Mouse (Mus musculus) stomach, postnatal 0 days (tissue): ENCODE data around the gene Cse1l. TPM values are rescaled to one million over a fixed set of nuclear protein-coding genes. Genes with fewer than 3 reads are reported as not detected.
A peak's percentile ranks its signal among the peaks of the same experiment; 100 is the strongest.

Source experiments
- ATAC-seq: fragments of 200-750 bp; cut with Nextera tagmentation; 2 replicates; pipeline ENCODE4 v1.8.0; 2017; ENCODE audit not compliant: low FRiP score, low TSS enrichment
- DNase-seq: peaks from one replicate; pipeline ENCODE4 v3.0.0-alpha.2; 2016; ENCODE audit warnings: low spot score
- H3K27ac ChIP-seq: fragments of 300-500 bp; sonication (generic); replicated peaks from 2 replicates; pipeline ENCODE4 v1.5.1; 2014; ENCODE audit warnings: mild to moderate bottlenecking, control low read depth
- H3K27me3 ChIP-seq: fragments of 300-500 bp; sonication (generic); 2 replicates; pipeline ENCODE4 v1.6.1; 2014; ENCODE audit warnings: low read length; ENCODE audit not compliant: control insufficient read depth, insufficient read depth
- H3K36me3 ChIP-seq: fragments of 300-500 bp; sonication (generic); 2 replicates; pipeline ENCODE4 v1.6.1; 2014; ENCODE audit warnings: low read length, mixed read lengths; ENCODE audit not compliant: control insufficient read depth, insufficient read depth
- H3K4me1 ChIP-seq: fragments of 300-500 bp; sonication (generic); replicated peaks from 2 replicates; pipeline ENCODE4 v1.6.1; 2014; ENCODE audit warnings: antibody characterized with exemption; ENCODE audit not compliant: control insufficient read depth, insufficient read depth
- H3K4me2 ChIP-seq: fragments of 300-500 bp; sonication (generic); replicated peaks from 2 replicates; pipeline ENCODE4 v1.6.1; 2014; ENCODE audit warnings: low read depth, mild to moderate bottlenecking, control low read depth, moderate library complexity
- H3K4me3 ChIP-seq: fragments of 300-500 bp; sonication (generic); 2 replicates; pipeline ENCODE4 v1.5.1; 2014; ENCODE audit warnings: low read depth, low read length, control low read depth
- H3K9ac ChIP-seq: fragments of 300-500 bp; sonication (generic); 2 replicates; pipeline ENCODE4 v1.6.1; 2014; ENCODE audit warnings: mild to moderate bottlenecking, low read length, control low read depth, mixed read lengths
- H3K9me3 ChIP-seq: fragments of 300-500 bp; sonication (generic); 2 replicates; pipeline ENCODE4 v1.6.1; 2016; ENCODE audit warnings: low read length; ENCODE audit not compliant: control insufficient read depth
- CTCF ChIP-seq: IDR thresholded peaks from 2 replicates; pipeline ENCODE4 v1.5.1; 2016; ENCODE audit warnings: antibody characterized with exemption, low read depth, mild to moderate bottlenecking, moderate library complexity
- EP300 ChIP-seq: optimal IDR thresholded peaks from 2 replicates; pipeline ENCODE3; 2016; ENCODE audit warnings: antibody characterized with exemption
- WGBS: fragments of 180-500 bp; shearing (Covaris S2); extraction: QIAGEN DNeasy Blood & Tissue Kit; methylation state at CpG from one replicate; pipeline ENCODE4 v1.1.7; 2014; 5-methylcytosine and 5-hydroxymethylcytosine counted together
- polyA plus RNA-seq: library from polyadenylated mRNA; unstranded; fragments of >200 nt; fragmentation: Nextera tagmentation; extraction: Ambion mirVana; gene quantifications from 2 replicates; pipeline ENCODE4 v1.2.1, GENCODE M21; 2015

Gene Cse1l
- polyA plus RNA-seq, 1 experiment from 2014 or later: 29.3 TPM

GRCm38 (mm10) chr2:166935582-166935981 is 29.7 kb downstream of the Cse1l start:
- DNase-seq: no peak
- Histone ChIP-seq H3K9ac (no peak overlapping the region), H3K9me3 (no peaks in the 10 kb centered on the region), H3K27ac (no peak overlapping the region), H3K4me3 (no peak overlapping the region), H3K4me1 (no peaks in the 10 kb centered on the region), H3K36me3 (peaks cover 21% of the 10 kb centered on the region), H3K4me2 (no peak overlapping the region), H3K27me3 (no peaks in the 10 kb centered on the region)
- TF ChIP-seq CTCF: no peak
- no peak for TF ChIP-seq EP300
- 87% methylated on average over 7 of the region's 7 CpGs for WGBS
- no peak for ATAC-seq

- H3K9me3 ChIP-seq: no peaks in the 10 kb centered on the region
- ATAC-seq: no peak
- DNase-seq: no peak
- no peak overlapping the region for H3K9ac ChIP-seq
- H3K27ac ChIP-seq: no peak overlapping the region
- H3K4me3 ChIP-seq: no peak overlapping the region
- no peaks in the 10 kb centered on the region for H3K27me3 ChIP-seq
- H3K4me1 ChIP-seq: no peaks in the 10 kb centered on the region
- no peak overlapping the region for H3K4me2 ChIP-seq
- peaks cover 21% of the 10 kb centered on the region for H3K36me3 ChIP-seq
- TF ChIP-seq EP300 (no peak), CTCF (no peak)
- 75% methylated on average over 2 of the region's 2 CpGs for WGBS
Measured at GRCm38 (mm10) chr2:166936166-166936565, 30.3 kb downstream of the Cse1l start.

- no peak for ATAC-seq
- 70% methylated on average over 2 of the region's 2 CpGs for WGBS
- Histone ChIP-seq H3K4me3 (no peak overlapping the region), H3K27me3 (no peaks in the 10 kb centered on the region), H3K9me3 (no peaks in the 10 kb centered on the region), H3K27ac (no peak overlapping the region), H3K9ac (no peak overlapping the region), H3K4me2 (no peak overlapping the region), H3K4me1 (no peaks in the 10 kb centered on the region), H3K36me3 (peaks cover 29% of the 10 kb centered on the region)
- no peak for TF ChIP-seq CTCF
- TF ChIP-seq EP300: no peak
- DNase-seq: no peak
Measured at GRCm38 (mm10) chr2:166943146-166943545, 37.3 kb downstream of the Cse1l start.

GRCm38 (mm10) chr2:166944346-166944745 is 38.5 kb downstream of the Cse1l start:
- no peak overlapping the region for H3K4me2 ChIP-seq
- no peak for DNase-seq
- no peak for ATAC-seq
- H3K9me3 ChIP-seq: no peaks in the 10 kb centered on the region
- no peak for TF ChIP-seq EP300
- TF ChIP-seq CTCF: no peak
- H3K27ac ChIP-seq: no peak overlapping the region
- H3K27me3 ChIP-seq: no peaks in the 10 kb centered on the region
- 63% methylated on average over 1 of the region's 1 CpGs for WGBS
- no peaks in the 10 kb centered on the region for H3K4me1 ChIP-seq
- H3K9ac ChIP-seq: no peak overlapping the region
- H3K4me3 ChIP-seq: no peak overlapping the region
- peaks cover 35% of the 10 kb centered on the region for H3K36me3 ChIP-seq

GRCm38 (mm10) chr2:166945456-166945855 is 39.6 kb downstream of the Cse1l start:
- WGBS: 39% methylated on average over 4 of the region's 4 CpGs
- ATAC-seq: peak; percentile 40
- DNase-seq: no peak

GRCm38 (mm10) chr2:166948246-166948645 is 42.4 kb downstream of the Cse1l start:
- H3K36me3 ChIP-seq: peaks cover 45% of the 10 kb centered on the region
- no peak overlapping the region for H3K27ac ChIP-seq
- no peaks in the 10 kb centered on the region for H3K9me3 ChIP-seq
- H3K4me1 ChIP-seq: no peaks in the 10 kb centered on the region
- no peak for ATAC-seq
- no peak for TF ChIP-seq EP300
- TF ChIP-seq CTCF: no peak
- H3K27me3 ChIP-seq: no peaks in the 10 kb centered on the region
- no peak overlapping the region for H3K4me3 ChIP-seq
- WGBS: 60% methylated on average over 1 of the region's 1 CpGs
- no peak for DNase-seq
- no peak overlapping the region for H3K4me2 ChIP-seq
- no peak overlapping the region for H3K9ac ChIP-seq

More at GRCm38 (mm10) chr2:166945456-166945855, 39.6 kb downstream of the Cse1l start:
- Histone ChIP-seq H3K9ac (no peak overlapping the region), H3K27me3 (no peaks in the 10 kb centered on the region), H3K4me2 (no peak overlapping the region), H3K4me3 (no peak overlapping the region), H3K9me3 (no peaks in the 10 kb centered on the region), H3K27ac (no peak overlapping the region), H3K36me3 (peaks cover 39% of the 10 kb centered on the region), H3K4me1 (no peaks in the 10 kb centered on the region)
- no peak for TF ChIP-seq EP300
- peak; percentile 70 for TF ChIP-seq CTCF
